Comparison of ENCODE assay signal across 19 mouse cellular contexts in the genomic region with DNA sequence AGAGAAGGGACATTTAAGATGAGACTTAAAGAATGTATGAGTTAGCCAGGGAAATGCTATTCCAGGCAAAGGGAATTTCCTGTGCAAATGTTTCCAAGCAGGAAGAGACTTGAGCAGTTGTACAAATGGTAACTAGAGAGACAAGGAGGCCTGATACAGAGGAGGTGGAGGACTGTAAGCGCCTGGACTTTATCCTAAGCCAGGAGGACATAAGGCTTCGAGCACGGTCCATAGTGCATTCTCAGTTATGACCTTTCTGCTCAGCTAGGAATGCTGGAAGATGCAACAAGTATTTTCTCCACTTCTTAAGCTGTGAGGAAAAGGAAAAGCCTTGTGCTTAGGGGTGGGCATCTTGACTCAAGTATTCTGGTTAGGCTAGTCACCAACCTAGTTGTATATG. TPM values are rescaled to one million over a fixed set of nuclear protein-coding genes. Genes with fewer than 3 reads are reported as not detected.
A peak's percentile ranks its signal among the peaks of the same experiment; 100 is the strongest.
DNase-seq lines count a peak whose midpoint lies in the region; ATAC-seq and TF ChIP-seq lines count a peak whose summit lies in the region.
"Had no signal": no experiment of that assay in that cellular context is flagged by ENCODE, and none has a peak within 500 bp of the region (broad histone marks: within the 10 kb centered on the region; RNA-seq: fewer than 3 reads in every experiment).

No protein-coding gene starts in this region.

- TF ChIP-seq EP300 in stomach, postnatal 0 days (optimal IDR thresholded peaks at IDR 0.05): no peak

- no peaks in the 10 kb centered on the region for H3K9me3 ChIP-seq in heart, embryonic 13.5 days
- H3K9me3 ChIP-seq in stomach, embryonic 15.5 days: no peaks in the 10 kb centered on the region
- H3K9me3 ChIP-seq in stomach, postnatal 0 days (ENCODE audit: control insufficient read depth, low read length): no peaks in the 10 kb centered on the region
- H3K9me3 ChIP-seq in liver, embryonic 12.5 days (replicated peaks): no peaks in the 10 kb centered on the region
- H3K9me3 ChIP-seq: limb, embryonic 12.5 days; midbrain, embryonic 12.5 days had no signal

- H3K9ac ChIP-seq in heart, embryonic 13.5 days: peak overlapping the region; percentile 99; the same call in 1 of the 2 replicates
- H3K9ac ChIP-seq in stomach, embryonic 15.5 days: no peak overlapping the region
- H3K9ac ChIP-seq in stomach, postnatal 0 days (ENCODE audit: low read length): no peak overlapping the region
- H3K9ac ChIP-seq in liver, embryonic 12.5 days: peak overlapping the region; percentile 95; the same call in 1 of the 2 replicates
- H3K9ac ChIP-seq: limb, embryonic 12.5 days; midbrain, embryonic 12.5 days had no signal

- ATAC-seq in heart, embryonic 13.5 days (ENCODE audit: extremely low read depth, insufficient number of reproducible peaks, low FRiP score, low TSS enrichment): no peak
- no peak for ATAC-seq in stomach, embryonic 15.5 days (ENCODE audit: insufficient read depth, low FRiP score, low read depth)
- no peak for ATAC-seq in stomach, postnatal 0 days (ENCODE audit: low FRiP score, low TSS enrichment)
- no peak for ATAC-seq in liver, embryonic 12.5 days
- ATAC-seq: forebrain, embryonic 16.5 days; inflammation-experienced regulatory T-cells, adult 6 months had no signal

- TF ChIP-seq CTCF in stomach, postnatal 0 days (IDR thresholded peaks at IDR 0.05; ENCODE audit: low read depth): no peak

- no peak for DNase-seq in heart, postnatal 10 days
- DNase-seq in stomach, postnatal 0 days (ENCODE audit: low spot score): no peak
- DNase-seq in thymus, adult 18-20 months: no peak
- DNase-seq in lung, postnatal 36 days: no peak
- no peak for DNase-seq in gastrocnemius, adult 18-20 months (ENCODE audit: low spot score)
- DNase-seq: adrenal gland, postnatal 10 days; B cell, adult 2 months; cerebellum, adult 8-10 months; gastrocnemius, postnatal 14 days; lung, postnatal 14 days; thymus, postnatal 36 days had no signal

- peaks cover 44% of the 10 kb centered on the region for H3K4me1 ChIP-seq in heart, embryonic 13.5 days
- H3K4me1 ChIP-seq in stomach, embryonic 15.5 days: peaks cover 22% of the 10 kb centered on the region; the same call in 1 of the 2 replicates
- H3K4me1 ChIP-seq in stomach, postnatal 0 days (replicated peaks; ENCODE audit: control insufficient read depth, insufficient read depth): peaks cover 6% of the 10 kb centered on the region
- peaks cover 62% of the 10 kb centered on the region for H3K4me1 ChIP-seq in liver, embryonic 12.5 days

- H3K4me3 ChIP-seq in heart, embryonic 13.5 days: no peak overlapping the region
- H3K4me3 ChIP-seq in stomach, embryonic 15.5 days (replicated peaks): no peak overlapping the region
- H3K4me3 ChIP-seq in stomach, postnatal 0 days (ENCODE audit: low read depth, low read length): no peak overlapping the region
- peak overlapping the region; percentile 99 for H3K4me3 ChIP-seq in liver, embryonic 12.5 days
- H3K4me3 ChIP-seq: limb, embryonic 12.5 days; midbrain, embryonic 12.5 days had no signal

- intact Hi-C loops in heart, postnatal 10 days (cut with DNase I): no loop called here

- peak overlapping the region; percentile 95; the same call in 1 of the 2 replicates for H3K27ac ChIP-seq in heart, embryonic 13.5 days (replicated peaks)
- H3K27ac ChIP-seq in stomach, embryonic 15.5 days: peak overlapping the region; percentile 24; the same call in 1 of the 2 replicates
- H3K27ac ChIP-seq in stomach, postnatal 0 days (replicated peaks): no peak overlapping the region
- peak overlapping the region; percentile 92 for H3K27ac ChIP-seq in liver, embryonic 12.5 days
- H3K27ac ChIP-seq: limb, embryonic 12.5 days; midbrain, embryonic 12.5 days had no signal

- no peaks in the 10 kb centered on the region for H3K27me3 ChIP-seq in heart, embryonic 13.5 days (replicated peaks)
- no peaks in the 10 kb centered on the region for H3K27me3 ChIP-seq in stomach, embryonic 15.5 days (replicated peaks)
- no peaks in the 10 kb centered on the region for H3K27me3 ChIP-seq in stomach, postnatal 0 days (ENCODE audit: control insufficient read depth, insufficient read depth, low read length)
- H3K27me3 ChIP-seq in liver, embryonic 12.5 days (replicated peaks): no peaks in the 10 kb centered on the region
- H3K27me3 ChIP-seq: limb, embryonic 12.5 days; midbrain, embryonic 12.5 days had no signal

- peak overlapping the region; percentile 90 for H3K4me2 ChIP-seq in heart, embryonic 13.5 days
- no peak overlapping the region for H3K4me2 ChIP-seq in stomach, embryonic 15.5 days
- no peak overlapping the region for H3K4me2 ChIP-seq in stomach, postnatal 0 days (replicated peaks; ENCODE audit: low read depth)
- H3K4me2 ChIP-seq in liver, embryonic 12.5 days: peak overlapping the region; percentile 94
- H3K4me2 ChIP-seq: limb, embryonic 12.5 days; midbrain, embryonic 12.5 days had no signal

- WGBS in heart, embryonic 13.5 days: 87% methylated on average over 3 of the region's 3 CpGs
- WGBS in stomach, embryonic 15.5 days: 93% methylated on average over 3 of the region's 3 CpGs
- WGBS in stomach, postnatal 0 days: 80% methylated on average over 3 of the region's 3 CpGs
- WGBS in liver, embryonic 12.5 days (ENCODE audit: insufficient replicate concordance): 81% methylated on average over 3 of the region's 3 CpGs

- H3K36me3 ChIP-seq in heart, embryonic 13.5 days: peaks cover 39% of the 10 kb centered on the region
- peaks cover 3% of the 10 kb centered on the region for H3K36me3 ChIP-seq in stomach, embryonic 15.5 days
- peaks cover 3% of the 10 kb centered on the region; the same call in 1 of the 2 replicates for H3K36me3 ChIP-seq in stomach, postnatal 0 days (ENCODE audit: control insufficient read depth, insufficient read depth, low read length)
- H3K36me3 ChIP-seq in liver, embryonic 12.5 days: peaks cover 52% of the 10 kb centered on the region

RNA-seq across cellular contexts. Expression of a gene that starts 2.7 kb away (rescaled TPM):
- polyA plus RNA-seq in heart, embryonic 13.5 days (2015; fragmentation: Nextera tagmentation; extraction: Ambion mirVana): 176 and 193 TPM in 2 replicates
- total RNA-seq in heart, postnatal 10 days (2021): 100 to 1,000 TPM; 632 to 665 TPM
- 102 and 106 TPM in 2 replicates for polyA plus RNA-seq in stomach, embryonic 15.5 days (2015; fragmentation: Nextera tagmentation; extraction: Ambion mirVana)
- 63.2 and 70.2 TPM in 2 replicates for polyA plus RNA-seq in stomach, postnatal 0 days (2015; fragmentation: Nextera tagmentation; extraction: Ambion mirVana)
- polyA plus RNA-seq in liver, embryonic 12.5 days (2016; fragmentation: Nextera tagmentation; extraction: Ambion mirVana): 99.5 and 104 TPM in 2 replicates
- total RNA-seq in gastrocnemius, adult 18-20 months (2021): 100 to 1,000 TPM; 263 to 288 TPM

RNA-seq across cellular contexts. Expression of a gene that starts 2.8 kb away (rescaled TPM):
- 1.9 and 2.8 TPM in 2 replicates for polyA plus RNA-seq in heart, embryonic 13.5 days (2015; fragmentation: Nextera tagmentation; extraction: Ambion mirVana)
- total RNA-seq in heart, postnatal 10 days (2021): 1 to 10 TPM; 2.2 to 3.3 TPM
- polyA plus RNA-seq in stomach, embryonic 15.5 days (2015; fragmentation: Nextera tagmentation; extraction: Ambion mirVana): 2.9 and 3.0 TPM in 2 replicates
- polyA plus RNA-seq in stomach, postnatal 0 days (2015; fragmentation: Nextera tagmentation; extraction: Ambion mirVana): 1.5 and 1.9 TPM in 2 replicates
- 3.9 and 4.1 TPM in 2 replicates for polyA plus RNA-seq in liver, embryonic 12.5 days (2016; fragmentation: Nextera tagmentation; extraction: Ambion mirVana)
- total RNA-seq in gastrocnemius, adult 18-20 months (2021): 1 to 10 TPM; 1.9 to 3.4 TPM

RNA-seq across cellular contexts. Expression of a gene that starts 37.7 kb away (rescaled TPM):
- polyA plus RNA-seq in heart, embryonic 13.5 days (2015; fragmentation: Nextera tagmentation; extraction: Ambion mirVana): 1.2 and 1.3 TPM in 2 replicates
- total RNA-seq in heart, postnatal 10 days (2021): 1 to 10 TPM; 3.2 to 3.8 TPM
- 1.7 and 1.8 TPM in 2 replicates for polyA plus RNA-seq in stomach, embryonic 15.5 days (2015; fragmentation: Nextera tagmentation; extraction: Ambion mirVana)
- 0.65 and 0.75 TPM in 2 replicates for polyA plus RNA-seq in stomach, postnatal 0 days (2015; fragmentation: Nextera tagmentation; extraction: Ambion mirVana)
- polyA plus RNA-seq in liver, embryonic 12.5 days (2016; fragmentation: Nextera tagmentation; extraction: Ambion mirVana): 0.57 and 0.60 TPM in 2 replicates
- under 1 TPM; 0.39 to 1.00 TPM for total RNA-seq in gastrocnemius, adult 18-20 months (2021)
- total RNA-seq: hematopoietic stem cell, adult 5-6 weeks had no signal

Comparison
In these comparisons a context has a peak if more than half of its experiments do, and no peak if none do; other contexts are left out.
1. H3K4me2 ChIP-seq: peak in heart, embryonic 13.5 days (single experiment) and liver, embryonic 12.5 days (single experiment); none in stomach, embryonic 15.5 days (single experiment) and stomach, postnatal 0 days (single experiment).
2. H3K9ac ChIP-seq: peak in heart, embryonic 13.5 days (single experiment) and liver, embryonic 12.5 days (single experiment); none in stomach, embryonic 15.5 days (single experiment) and stomach, postnatal 0 days (single experiment).